Comparison of ENCODE assay signal across 20 mouse cellular contexts in the genomic region with DNA sequence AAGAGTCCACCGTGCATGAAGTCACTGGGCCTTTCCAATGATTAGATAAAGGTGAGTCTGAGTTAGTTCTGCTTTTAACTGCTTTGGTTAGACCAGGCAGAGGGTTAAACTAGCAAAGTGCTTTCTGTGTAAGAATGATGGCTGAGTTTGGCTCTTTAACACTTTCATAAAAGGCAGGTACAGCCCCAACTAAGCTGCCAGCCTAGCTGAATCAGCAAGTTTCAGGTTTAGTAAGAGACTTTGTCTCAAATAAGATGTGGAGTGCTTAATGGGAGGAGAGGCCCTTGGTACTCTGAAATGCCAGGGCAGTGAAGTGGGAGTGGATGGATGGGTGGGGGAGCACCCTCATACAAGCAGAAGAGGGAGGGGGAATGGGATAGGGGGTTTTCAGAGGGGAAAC.
DNase-seq lines count a peak whose midpoint lies in the region; ATAC-seq and TF ChIP-seq lines count a peak whose summit lies in the region.
"Had no signal": no experiment of that assay in that cellular context is flagged by ENCODE, and none has a peak within 500 bp of the region (broad histone marks: within the 10 kb centered on the region; RNA-seq: fewer than 3 reads in every experiment).

No protein-coding gene starts in this region.

- H3K9me3 ChIP-seq in CH12.LX (replicated peaks; ENCODE audit: low read length), result no peaks in the 10 kb centered on the region
- no peaks in the 10 kb centered on the region for H3K9me3 ChIP-seq in midbrain, embryonic 14.5 days (ENCODE audit: control insufficient read depth, low read length)
- H3K9me3 ChIP-seq: embryonic facial prominence, embryonic 10.5 days; embryonic facial prominence, embryonic 12.5 days had no signal

- 93% methylated on average over 1 of the region's 1 CpGs for WGBS in midbrain, embryonic 14.5 days

- H3K79me2 ChIP-seq in CH12.LX (replicated peaks; ENCODE audit: control insufficient read depth, extremely low read depth, insufficient read depth, poor library complexity, severe bottlenecking), result no peaks in the 10 kb centered on the region

- DNase-seq in CD4-positive, CD25-positive, alpha-beta regulatory T cell, adult 2 months (ENCODE audit: low read depth, low spot score), result peak; percentile 30
- peak; percentile 62 for DNase-seq in CH12.LX (ENCODE audit: extremely low read depth)
- peak; percentile 60 for DNase-seq in induced T-regulatory cell, adult 2 months (ENCODE audit: low read depth)
- no peak for DNase-seq in gastrocnemius, adult 2 months
- DNase-seq in midbrain, embryonic 14.5 days, result no peak
- DNase-seq: adrenal gland, adult 8-10 months; adrenal gland, postnatal 14 days; adrenal gland, postnatal 36 days; B cell, adult 2 months; cerebellum, adult 11-12 months; cerebellum, adult 2 months; cerebellum, adult 9-10 months; cerebellum, postnatal 10 days; cerebellum, postnatal 25 days had no signal

- TF ChIP-seq POLR2A in CH12.LX (IDR thresholded peaks at IDR 0.05; ENCODE audit: low read depth, low read length), result no peak

- no peaks in the 10 kb centered on the region for H3K27me3 ChIP-seq in CH12.LX (replicated peaks)
- H3K27me3 ChIP-seq in midbrain, embryonic 14.5 days (ENCODE audit: control insufficient read depth, insufficient read depth, low read length), result no peaks in the 10 kb centered on the region
- H3K27me3 ChIP-seq: embryonic facial prominence, embryonic 12.5 days; Patski had no signal

- intact Hi-C loops in gastrocnemius, adult 2 months (cut with DNase I), result no loop called here

- TF ChIP-seq RAD21 in CH12.LX (IDR thresholded peaks at IDR 0.05; ENCODE audit: low read depth, low read length), result no peak

- no peak overlapping the region for H3K27ac ChIP-seq in CH12.LX (ENCODE audit: insufficient read depth, low read depth)
- H3K27ac ChIP-seq in gastrocnemius, adult 2 months, result no peak overlapping the region
- H3K27ac ChIP-seq in midbrain, embryonic 14.5 days (replicated peaks; ENCODE audit: low read depth, low read length), result no peak overlapping the region
- H3K27ac ChIP-seq: embryonic facial prominence, embryonic 10.5 days; embryonic facial prominence, embryonic 12.5 days had no signal

- dilution Hi-C loops in CH12.LX (cut with MboI; ENCODE audit: extremely low pct_ligation_motif_present, extremely low pct_unique_long_range_greater_than_20kb, low sequenced_read_pairs), result no loop called here

- in situ Hi-C loops in CH12.LX (cut with MboI; ENCODE audit: low pct_ligation_motif_present, low pct_unique_long_range_greater_than_20kb, low sequenced_read_pairs), result no loop called here

- TF ChIP-seq CTCF in CH12.LX (conservative IDR thresholded peaks at IDR 0.05 in 1 of 2, IDR thresholded peaks at IDR 0.05 in 1 of 2; ENCODE audit: low read depth in 2 of 2, low read length in 2 of 2), result no peak
- TF ChIP-seq CTCF in gastrocnemius, adult 2 months (IDR thresholded peaks at IDR 0.05), result no peak

- no peak overlapping the region for H3K9ac ChIP-seq in CH12.LX (ENCODE audit: insufficient read depth, low read depth)
- H3K9ac ChIP-seq in midbrain, embryonic 14.5 days (replicated peaks; ENCODE audit: low read length), result no peak overlapping the region
- H3K9ac ChIP-seq: embryonic facial prominence, embryonic 12.5 days had no signal

- TF ChIP-seq EP300 in CH12.LX (IDR thresholded peaks at IDR 0.05; ENCODE audit: low read length), result 0 out of 2 replicates have a peak, but pooled peaks have one; percentile 9

- no peak for ATAC-seq in midbrain, embryonic 14.5 days (ENCODE audit: low FRiP score, low TSS enrichment)
- ATAC-seq: activated CD4-positive, CD25-positive, alpha-beta regulatory T cell, adult 4 months; forebrain, embryonic 14.5 days; forebrain, embryonic 16.5 days; Patski had no signal

- peaks cover 3 to 22% of the 10 kb centered on the region in 2 experiments; a peak in 3 of 4 replicates for H3K4me1 ChIP-seq in CH12.LX (ENCODE audit: control insufficient read depth in 1 of 2, insufficient read depth in 2 of 2)
- no peaks in the 10 kb centered on the region for H3K4me1 ChIP-seq in midbrain, embryonic 14.5 days (ENCODE audit: control insufficient read depth, insufficient read depth, low read length)
- H3K4me1 ChIP-seq: embryonic facial prominence, embryonic 12.5 days had no signal

- no peaks in the 10 kb centered on the region for H3K36me3 ChIP-seq in CH12.LX (replicated peaks in 1 of 2; ENCODE audit: control insufficient read depth in 1 of 2, insufficient read depth in 1 of 2, low read length in 1 of 2)
- H3K36me3 ChIP-seq in midbrain, embryonic 14.5 days (ENCODE audit: control insufficient read depth, insufficient read depth, low read length), result no peaks in the 10 kb centered on the region
- H3K36me3 ChIP-seq: embryonic facial prominence, embryonic 10.5 days; embryonic facial prominence, embryonic 12.5 days had no signal

- H3K4me2 ChIP-seq in CH12.LX (ENCODE audit: insufficient read depth, low read depth, poor library complexity, severe bottlenecking), result peak overlapping the region; percentile 15; the same call in 1 of the 2 replicates
- no peak overlapping the region for H3K4me2 ChIP-seq in midbrain, embryonic 14.5 days (ENCODE audit: low read length)
- H3K4me2 ChIP-seq: embryonic facial prominence, embryonic 12.5 days had no signal

- H3K4me3 ChIP-seq in CH12.LX (replicated peaks in 1 of 3; ENCODE audit: low read depth in 2 of 3, low read length in 2 of 3, poor library complexity in 1 of 3), result no peak overlapping the region
- no peak overlapping the region for H3K4me3 ChIP-seq in gastrocnemius, adult 2 months
- H3K4me3 ChIP-seq in midbrain, embryonic 14.5 days (replicated peaks; ENCODE audit: low read depth, low read length), result no peak overlapping the region
- H3K4me3 ChIP-seq: embryonic facial prominence, embryonic 10.5 days; embryonic facial prominence, embryonic 12.5 days had no signal

TF ChIP-seq in CH12.LX, 34 proteins besides CTCF, POLR2A, EP300 and RAD21:
- TF ChIP-seq MAFK (IDR thresholded peaks at IDR 0.05; ENCODE audit: insufficient replicate concordance, low read length) (peak; percentile 99), ZKSCAN1 (IDR thresholded peaks at IDR 0.05; ENCODE audit: borderline replicate concordance, low read depth, low read length) (no peak), ETS1 (conservative IDR thresholded peaks at IDR 0.05; ENCODE audit: low read depth, low read length) (peak; percentile 47; the same call in 1 of the 2 replicates), IRF4 (IDR thresholded peaks at IDR 0.05; ENCODE audit: low read depth, low read length) (peak; percentile 75)

Comparison
In these comparisons a context has a peak if more than half of its experiments do, and no peak if none do; other contexts are left out.
1. DNase-seq: peak in CD4-positive, CD25-positive, alpha-beta regulatory T cell, adult 2 months (single experiment), CH12.LX (single experiment) and induced T-regulatory cell, adult 2 months (single experiment); none in gastrocnemius, adult 2 months (single experiment) and midbrain, embryonic 14.5 days (single experiment).